Mouse (Mus musculus): Measurements from ENCODE around the gene Capn7.

- TF ChIP-seq POLR2A (IDR thresholded peaks at IDR 0.05; ENCODE audit: insufficient read length, low read depth) (no peak), TCF12 (IDR thresholded peaks at IDR 0.05; ENCODE audit: insufficient read depth, poor library complexity, severe bottlenecking) (no peak), MYOD1 (IDR thresholded peaks at IDR 0.05; ENCODE audit: control insufficient read depth in 1 of 3, insufficient read length in 2 of 3, low read depth in 2 of 3) (no peak), E2F4 (IDR thresholded peaks at IDR 0.05; ENCODE audit: insufficient read depth) (no peak), MAX (IDR thresholded peaks at IDR 0.05; ENCODE audit: low read depth) (no peak), SRF (IDR thresholded peaks at IDR 0.05; ENCODE audit: control insufficient read depth, insufficient read length, low read depth) (no peak), CEBPB (IDR thresholded peaks at IDR 0.05; ENCODE audit: insufficient read depth, poor library complexity, severe bottlenecking) (no peak), USF1 (IDR thresholded peaks at IDR 0.05; ENCODE audit: low read depth) (no peak), POLR2AphosphoS2 (IDR thresholded peaks at IDR 0.05; ENCODE audit: insufficient read length, low read depth) (no peak), MYOG (IDR thresholded peaks at IDR 0.05; ENCODE audit: control insufficient read depth in 1 of 3, insufficient read depth in 1 of 3, insufficient read length in 2 of 3, low read depth in 2 of 3) (no peak), TCF3 (IDR thresholded peaks at IDR 0.05; ENCODE audit: insufficient read length, low read depth) (no peak), REST (IDR thresholded peaks at IDR 0.05; ENCODE audit: insufficient read depth, insufficient read length) (no peak)
Measured at GRCm38 (mm10) chr14:31416835-31417549, 80.6 kb downstream of the Capn7 start.
